Mouse (Mus musculus) CH12.LX (cell line): ENCODE results near the gene B3gnt7. TPM values are rescaled to one million over a fixed set of nuclear protein-coding genes. Genes with fewer than 3 reads are reported as not detected.

Source experiments
- DNase-seq: peaks from one replicate; pipeline ENCODE4 v3.0.0-alpha.2; 2013; ENCODE audit errors: extremely low read depth
- H3K27ac ChIP-seq: 2 replicates; pipeline ENCODE4 v1.5.1; 2012; ENCODE audit warnings: low read depth, mild to moderate bottlenecking, control low read depth, moderate library complexity; ENCODE audit not compliant: insufficient read depth
- H3K27me3 ChIP-seq: replicated peaks from 2 replicates; pipeline ENCODE3; 2012; ENCODE audit warnings: inconsistent platforms
- H3K36me3 ChIP-seq, 2 experiments: replicated peaks in 1 of 2; 2 replicates each; pipeline versions ENCODE3 to v1.6.1; 2012; ENCODE audit warnings: inconsistent platforms in 1 of 2, low read length in 1 of 2, mild to moderate bottlenecking in 1 of 2, mixed read lengths in 1 of 2, moderate library complexity in 1 of 2; ENCODE audit not compliant: control insufficient read depth in 1 of 2, insufficient read depth in 1 of 2
- H3K4me1 ChIP-seq, 2 experiments: 2 replicates each; pipeline ENCODE4 v1.6.1; 2012; ENCODE audit warnings: inconsistent platforms in 1 of 2, moderate library complexity in 1 of 2; ENCODE audit not compliant: insufficient read depth in 2 of 2, control insufficient read depth in 1 of 2
- H3K4me2 ChIP-seq: 2 replicates; pipeline ENCODE4 v1.6.1; 2012; ENCODE audit warnings: low read depth, mild to moderate bottlenecking, control low read depth; ENCODE audit not compliant: poor library complexity, insufficient read depth, severe bottlenecking
- H3K4me3 ChIP-seq, 3 experiments: fragments of 150-350 bp in 1 of 3; sonication (generic) in 1 of 3; replicated peaks in 1 of 3; 2 replicates each; pipeline versions ENCODE3 to v1.5.1; 2011 to 2012; ENCODE audit warnings: low read depth in 2 of 3, low read length in 2 of 3, mild to moderate bottlenecking in 2 of 3, moderate library complexity in 2 of 3, control low read depth in 1 of 3, improper control_type of control experiment in 1 of 3, inconsistent platforms in 1 of 3, mixed read lengths in 1 of 3; ENCODE audit not compliant: poor library complexity in 1 of 3
- H3K79me2 ChIP-seq: replicated peaks from 2 replicates; pipeline ENCODE4 v1.6.1; 2012; ENCODE audit warnings: mild to moderate bottlenecking, moderate library complexity; ENCODE audit not compliant: control insufficient read depth, poor library complexity, insufficient read depth, severe bottlenecking; ENCODE audit errors: extremely low read depth
- H3K9ac ChIP-seq: 2 replicates; pipeline ENCODE4 v1.6.1; 2012; ENCODE audit warnings: low read depth, mild to moderate bottlenecking, control low read depth, moderate library complexity; ENCODE audit not compliant: insufficient read depth
- H3K9me3 ChIP-seq: replicated peaks from 2 replicates; pipeline ENCODE3; 2012; ENCODE audit warnings: low read length, inconsistent platforms, mixed read lengths
- BHLHE40 ChIP-seq: IDR thresholded peaks from 2 replicates; pipeline ENCODE4 v1.6.1; 2011; ENCODE audit warnings: mild to moderate bottlenecking, low read depth, low read length, improper control_type of control experiment
- CHD1 ChIP-seq: IDR thresholded peaks from 2 replicates; pipeline ENCODE4 v1.6.1; 2012; ENCODE audit warnings: low read depth, low read length, improper control_type of control experiment, inconsistent platforms
- CHD2 ChIP-seq: IDR thresholded peaks from 2 replicates; pipeline ENCODE4 v1.6.1; 2011; ENCODE audit warnings: low read length, improper control_type of control experiment
- CTCF ChIP-seq, 2 experiments: IDR thresholded peaks in 1 of 2; conservative IDR thresholded peaks in 1 of 2; 2 replicates each; pipeline ENCODE4 v1.5.1; 2011 to 2012; ENCODE audit warnings: low read depth in 2 of 2, low read length in 2 of 2, improper control_type of control experiment in 1 of 2, inconsistent platforms in 1 of 2, mild to moderate bottlenecking in 1 of 2, moderate library complexity in 1 of 2
- E2F4 ChIP-seq: IDR thresholded peaks from 2 replicates; pipeline ENCODE4 v1.6.1; 2011; ENCODE audit warnings: low read depth, low read length, improper control_type of control experiment; ENCODE audit not compliant: insufficient replicate concordance
- ELF1 ChIP-seq: IDR thresholded peaks from 2 replicates; pipeline ENCODE4 v1.6.1; 2014; ENCODE audit warnings: low read depth, mild to moderate bottlenecking, inconsistent platforms, low read length, improper control_type of control experiment
- EP300 ChIP-seq: IDR thresholded peaks from 2 replicates; pipeline ENCODE4 v1.6.1; 2011; ENCODE audit warnings: low read length, improper control_type of control experiment
- ETS1 ChIP-seq: conservative IDR thresholded peaks from 2 replicates; pipeline ENCODE4 v1.6.1; 2012; ENCODE audit warnings: low read depth, mild to moderate bottlenecking, inconsistent platforms, low read length, improper control_type of control experiment, moderate library complexity
- IRF4 ChIP-seq: IDR thresholded peaks from 2 replicates; pipeline ENCODE4 v1.6.1; 2014; ENCODE audit warnings: low read depth, mild to moderate bottlenecking, inconsistent platforms, low read length, improper control_type of control experiment
- KAT2A ChIP-seq: IDR thresholded peaks from 2 replicates; pipeline ENCODE4 v1.6.1; 2012; ENCODE audit warnings: low read length, improper control_type of control experiment, inconsistent platforms; ENCODE audit not compliant: insufficient replicate concordance
- MAFK ChIP-seq: IDR thresholded peaks from 2 replicates; pipeline ENCODE4 v1.6.1; 2011; ENCODE audit warnings: low read length, improper control_type of control experiment; ENCODE audit not compliant: insufficient replicate concordance
- MAX ChIP-seq: IDR thresholded peaks from 2 replicates; pipeline ENCODE4 v1.6.1; 2011; ENCODE audit warnings: low read length, improper control_type of control experiment
- MEF2A ChIP-seq: IDR thresholded peaks from 2 replicates; pipeline ENCODE4 v1.6.1; 2014; ENCODE audit warnings: low read depth, mild to moderate bottlenecking, inconsistent platforms, low read length, improper control_type of control experiment, borderline replicate concordance
- NELFE ChIP-seq: IDR thresholded peaks from 2 replicates; pipeline ENCODE4 v1.6.1; 2011; ENCODE audit warnings: low read depth, low read length, improper control_type of control experiment
- PAX5 ChIP-seq: IDR thresholded peaks from 2 replicates; pipeline ENCODE4 v1.6.1; 2012; ENCODE audit warnings: low read length, inconsistent platforms, mixed read lengths
- POLR2A ChIP-seq: IDR thresholded peaks from 2 replicates; pipeline ENCODE4 v1.6.1; 2011; ENCODE audit warnings: low read depth, mild to moderate bottlenecking, improper control_type of control experiment, low read length
- POLR2AphosphoS2 ChIP-seq: IDR thresholded peaks from 2 replicates; pipeline ENCODE4 v1.6.1; 2011; ENCODE audit warnings: low read depth, low read length, improper control_type of control experiment
- RAD21 ChIP-seq: IDR thresholded peaks from 2 replicates; pipeline ENCODE4 v1.6.1; 2011; ENCODE audit warnings: low read depth, mild to moderate bottlenecking, low read length, improper control_type of control experiment, moderate library complexity
- RCOR1 ChIP-seq: conservative IDR thresholded peaks from 2 replicates; pipeline ENCODE4 v1.6.1; 2012; ENCODE audit warnings: low read depth, mild to moderate bottlenecking, inconsistent platforms, low read length, improper control_type of control experiment
- SIN3A ChIP-seq: IDR thresholded peaks from 2 replicates; pipeline ENCODE4 v1.6.1; 2012; ENCODE audit warnings: low read length, improper control_type of control experiment, inconsistent platforms
- SMC3 ChIP-seq: IDR thresholded peaks from 2 replicates; pipeline ENCODE4 v1.6.1; 2011; ENCODE audit warnings: low read depth, low read length, improper control_type of control experiment
- TCF12 ChIP-seq: IDR thresholded peaks from 2 replicates; pipeline ENCODE4 v1.6.1; 2014; ENCODE audit warnings: low read depth, mild to moderate bottlenecking, inconsistent platforms, low read length, improper control_type of control experiment
- UBTF ChIP-seq: IDR thresholded peaks from 2 replicates; pipeline ENCODE4 v1.6.1; 2012; ENCODE audit warnings: low read depth, mild to moderate bottlenecking, inconsistent platforms, low read length, improper control_type of control experiment, moderate library complexity
- USF1 ChIP-seq: IDR thresholded peaks from 2 replicates; pipeline ENCODE4 v1.6.1; 2014; ENCODE audit warnings: low read depth, mild to moderate bottlenecking, inconsistent platforms, low read length, improper control_type of control experiment
- ZKSCAN1 ChIP-seq: IDR thresholded peaks from 2 replicates; pipeline ENCODE4 v1.6.1; 2012; ENCODE audit warnings: low read depth, inconsistent platforms, low read length, improper control_type of control experiment, borderline replicate concordance
- ZMIZ1 ChIP-seq: IDR thresholded peaks from 2 replicates; pipeline ENCODE4 v1.6.1; 2012; ENCODE audit warnings: low read depth, mild to moderate bottlenecking, inconsistent platforms, low read length, improper control_type of control experiment
- dilution Hi-C: fragments of 300-500 bp; cut with MboI; formaldehyde crosslinking; loops from 2 replicates; pipeline ENCODE4 v1.14.3; 2020; ENCODE audit warnings: low sequenced_read_pairs; ENCODE audit not compliant: extremely low pct_unique_long_range_greater_than_20kb, extremely low pct_ligation_motif_present
- in situ Hi-C: fragments of 300-500 bp; cut with MboI; formaldehyde crosslinking; loops from 3 replicates; pipeline ENCODE4 v1.14.3; 2019; ENCODE audit warnings: low sequenced_read_pairs, low pct_ligation_motif_present, low pct_unique_long_range_greater_than_20kb, mixed read lengths
- polyA plus RNA-seq: library from polyadenylated mRNA; unstranded; fragments of >175 nt; gene quantifications from 2 replicates; pipeline ENCODE4 v1.2.1, GENCODE M21; 2012; ENCODE audit warnings: low read depth; ENCODE audit not compliant: insufficient read length
- total RNA-seq, 2 experiments: library from RNA; depleted of rRNA; stranded (reverse); fragments of 300-350 nt in 1 of 2; fragments of >200 nt in 1 of 2; gene quantifications; 2 replicates each; pipeline ENCODE4 v1.2.3; 2012 to 2014

Gene B3gnt7
- total and polyA plus RNA-seq, 3 experiments = 0.17 TPM; not detected in 2

DNA sequence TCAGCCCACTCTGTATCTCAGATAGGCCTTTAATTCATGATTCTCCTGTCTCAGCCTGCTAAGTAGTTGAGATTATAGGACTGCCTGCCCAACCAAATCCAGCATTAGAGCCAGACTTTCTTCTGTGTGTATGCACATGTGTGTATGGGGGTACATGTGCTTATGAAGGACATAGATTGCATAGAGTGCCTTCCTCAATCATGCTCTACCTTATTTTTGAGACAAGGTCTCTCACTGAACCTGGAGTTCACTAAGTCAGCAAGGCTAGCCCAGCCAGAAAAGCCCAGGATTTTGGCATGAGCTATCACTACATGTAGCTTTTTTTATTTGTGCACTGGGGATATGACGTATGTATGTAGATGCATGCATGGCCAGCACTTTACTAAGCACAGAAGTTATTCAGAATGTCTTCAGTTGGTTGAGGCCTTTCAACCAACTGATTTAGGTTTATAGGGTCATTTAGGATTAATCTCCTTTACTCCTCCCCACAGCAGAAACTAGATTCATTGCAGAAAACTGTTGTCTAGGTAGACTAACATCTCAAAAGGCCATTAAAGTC lies 40.5 kb downstream of the B3gnt7 start:
- dilution Hi-C loops = loop anchor here (25.0 kb wide), 1 partner anchor 156 kb away; no protein-coding TSS in a partner anchor
- Histone ChIP-seq H3K9ac (no peak overlapping the region), H3K4me1 (no peaks in the 10 kb centered on the region), H3K27ac (no peak overlapping the region), H3K79me2 (no peaks in the 10 kb centered on the region), H3K4me2 (no peak overlapping the region), H3K4me3 (no peak overlapping the region), H3K9me3 (no peaks in the 10 kb centered on the region), H3K27me3 (no peaks in the 10 kb centered on the region), H3K36me3 (peaks cover 12 to 28% of the 10 kb centered on the region in 2 experiments)
- no peak for DNase-seq
- in situ Hi-C loops = no loop called here
- TF ChIP-seq KAT2A (no peak), NELFE (0 out of 2 replicates have a peak, but pooled peaks have one; percentile 18), MAX (peak; percentile 64), SIN3A (no peak; the same call in 1 of the 2 replicates), USF1 (no peak), CHD2 (peak; percentile 61; the same call in 1 of the 2 replicates), MAFK (0 out of 2 replicates have a peak, but pooled peaks have one; percentile 16), ZMIZ1 (peak; percentile 77)

DNA sequence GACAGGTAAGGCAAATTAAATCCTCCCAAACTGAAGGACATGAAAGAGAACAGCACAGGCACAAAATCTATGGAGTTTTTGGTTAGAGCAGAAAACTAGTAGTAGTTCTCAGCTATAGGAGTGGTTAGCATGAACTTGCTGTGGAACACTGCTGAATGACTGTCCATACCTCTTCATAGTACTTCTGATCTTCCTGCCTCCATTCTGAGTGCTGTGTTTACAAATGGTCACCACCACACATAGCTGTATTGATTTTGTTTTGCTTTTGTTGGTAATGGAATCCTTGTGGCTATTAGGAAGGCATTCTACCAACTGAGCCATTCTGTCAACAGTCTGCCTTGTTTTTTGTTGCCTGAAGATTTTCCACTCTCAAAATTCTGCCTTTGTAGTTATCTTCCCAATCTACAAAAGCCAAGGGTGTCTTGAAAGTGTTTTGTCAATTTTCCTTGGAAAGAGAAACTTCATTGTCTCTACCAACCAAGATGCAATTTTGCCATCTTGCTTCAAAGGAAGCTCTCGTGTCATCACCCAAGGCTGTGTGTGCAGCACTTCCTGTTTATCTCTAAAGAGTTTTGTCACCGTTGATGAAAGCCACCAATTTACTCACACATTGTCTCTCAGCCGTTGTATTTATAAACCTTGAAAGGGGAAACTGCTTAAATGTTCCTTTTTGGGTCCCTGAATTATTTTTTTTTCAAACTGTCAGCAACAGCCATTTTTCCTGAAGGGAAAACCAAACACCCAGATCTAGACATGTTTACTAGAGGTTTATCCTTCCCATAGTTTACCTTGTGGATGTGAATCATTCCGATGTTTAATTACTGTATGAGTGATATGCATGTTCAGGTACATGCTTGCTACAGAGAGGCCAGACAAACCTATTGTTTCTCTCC lies 41.6 kb downstream of the B3gnt7 start:
- no peak overlapping the region; the same call in 1 of the 2 replicates for H3K9ac ChIP-seq
- H3K27ac ChIP-seq = peak overlapping the region; percentile 30; the same call in 1 of the 2 replicates
- no peak overlapping the region for H3K4me3 ChIP-seq
- in situ Hi-C loops (no loop called here), dilution Hi-C loops (loop anchor here (25.0 kb wide), 1 partner anchor 157 kb away; no protein-coding TSS in a partner anchor)
- H3K4me1 ChIP-seq = no peaks in the 10 kb centered on the region
- H3K9me3 ChIP-seq = no peaks in the 10 kb centered on the region
- H3K36me3 ChIP-seq = peaks cover 23 to 39% of the 10 kb centered on the region in 2 experiments
- no peak for DNase-seq
- H3K79me2 ChIP-seq = no peaks in the 10 kb centered on the region
- TF ChIP-seq SMC3 (no peak), NELFE (peak; percentile 48; the same call in 1 of the 2 replicates), IRF4 (no peak), CHD2 (peak; percentile 58), SIN3A (peak; percentile 69), ZKSCAN1 (no peak), PAX5 (no peak), UBTF (no peak), KAT2A (no peak), MEF2A (no peak), CHD1 (no peak), ETS1 (no peak), USF1 (no peak), EP300 (no peak), RAD21 (no peak), MAX (no peak), BHLHE40 (0 out of 2 replicates have a peak, but pooled peaks have one; percentile 26), CTCF (conservative IDR thresholded peaks at IDR 0.05 in 1 of 2, IDR thresholded peaks at IDR 0.05 in 1 of 2; ENCODE audit: low read depth in 2 of 2, low read length in 2 of 2) (no peak), POLR2A (peak; percentile 34), RCOR1 (peak; percentile 46; the same call in 1 of the 2 replicates), E2F4 (0 out of 2 replicates have a peak, but pooled peaks have one; percentile 44), POLR2AphosphoS2 (peak; percentile 95), TCF12 (no peak), ELF1 (peak; percentile 44; the same call in 1 of the 2 replicates), ZMIZ1 (peak; percentile 89)
- no peaks in the 10 kb centered on the region for H3K27me3 ChIP-seq
- no peak overlapping the region for H3K4me2 ChIP-seq
